Mouse (Mus musculus) layer of hippocampus, adult 8-10 months (tissue): ENCODE results near the gene Ppp1r12a. TPM values are rescaled to one million over a fixed set of nuclear protein-coding genes. Genes with fewer than 3 reads are reported as not detected.
A peak's percentile ranks its signal among the peaks of the same experiment; 100 is the strongest.

Experiments used
- DNase-seq, 2 experiments: peaks; one replicate each; pipeline ENCODE4 v3.0.0; 2022; ENCODE audit warnings: low spot score in 2 of 2
- total RNA-seq, 4 experiments: library from RNA; stranded (reverse); gene quantifications; 2 replicates each; pipeline ENCODE4 v1.2.4; 2022

Gene Ppp1r12a
- total RNA-seq = 100 to 1,000 TPM; 122 to 140 (median 133) TPM

- DNase-seq = peak; percentile 86 to 93
These were observed at the start of gene Ppp1r12a for GRCm38 (mm10) chr10:108161261-108162256. TSS of gene Ppp1r12a (plus strand) at chr10:108162193.

- DNase-seq = no peak
These were observed 48.4 kb upstream of the Ppp1r12a start for GRCm38 (mm10) chr10:108113361-108114237.

GRCm38 (mm10) chr10:108118200-108119163 is 43.5 kb upstream of the Ppp1r12a start:
- no peak for DNase-seq

- no peak for DNase-seq
These were observed 42.6 kb upstream of the Ppp1r12a start for GRCm38 (mm10) chr10:108119416-108119815.

GRCm38 (mm10) chr10:108124934-108125599 is 36.9 kb upstream of the Ppp1r12a start:
- DNase-seq = no peak

GRCm38 (mm10) chr10:108129167-108129566 is 32.8 kb upstream of the Ppp1r12a start:
- DNase-seq = no peak

- DNase-seq = no peak
These were observed 30.1 kb upstream of the Ppp1r12a start for GRCm38 (mm10) chr10:108131858-108132257.

GRCm38 (mm10) chr10:108133253-108133652 is 28.7 kb upstream of the Ppp1r12a start:
- no peak for DNase-seq

- DNase-seq = no peak
These were observed 28.2 kb upstream of the Ppp1r12a start for GRCm38 (mm10) chr10:108133745-108134144.

- DNase-seq = no peak
These were observed 23.6 kb upstream of the Ppp1r12a start for GRCm38 (mm10) chr10:108138347-108138746.

- DNase-seq = no peak
These were observed 22.2 kb upstream of the Ppp1r12a start for GRCm38 (mm10) chr10:108139788-108140187.

GRCm38 (mm10) chr10:108140742-108141141 is 21.3 kb upstream of the Ppp1r12a start:
- no peak for DNase-seq

- no peak for DNase-seq
These were observed 17.9 kb upstream of the Ppp1r12a start for GRCm38 (mm10) chr10:108143991-108144525.

- no peak for DNase-seq
These were observed 16.3 kb upstream of the Ppp1r12a start for GRCm38 (mm10) chr10:108145701-108146100.

- DNase-seq = no peak
These were observed 15.0 kb upstream of the Ppp1r12a start for GRCm38 (mm10) chr10:108147031-108147430.

- no peak for DNase-seq
These were observed 8.7 kb upstream of the Ppp1r12a start for GRCm38 (mm10) chr10:108153301-108153700.

GRCm38 (mm10) chr10:108155042-108155686 is 6.8 kb upstream of the Ppp1r12a start:
- no peak for DNase-seq

- no peak for DNase-seq
These were observed 6.3 kb upstream of the Ppp1r12a start for GRCm38 (mm10) chr10:108155687-108156067.

GRCm38 (mm10) chr10:108156128-108156527 is 5.9 kb upstream of the Ppp1r12a start:
- no peak for DNase-seq
